Mouse (Mus musculus) left cerebral cortex, postnatal 14 days (tissue): ENCODE measurements around the gene Ddx52. TPM values are rescaled to one million over a fixed set of nuclear protein-coding genes. Genes with fewer than 3 reads are reported as not detected.

Experiments used
- DNase-seq, 2 experiments: peaks; one replicate each; pipeline ENCODE4 v3.0.0; 2021 to 2022; ENCODE audit warnings: low spot score in 2 of 2, mixed read lengths in 1 of 2
- intact Hi-C: fragments of 180-260 bp; cut with DNase I; formaldehyde crosslinking; loops from one replicate; pipeline ENCODE4 v1.15.1; 2025
- long read RNA-seq, 2 experiments: library from polyadenylated mRNA; stranded (forward); transcript quantifications; one replicate each; pipeline ENCODE4 v2.0.0; 2021
- total RNA-seq, 2 experiments: library from RNA; stranded (reverse); gene quantifications; 2 replicates each; pipeline ENCODE4 v1.2.3; 2021

Gene Ddx52
- total RNA-seq = 10 to 100 TPM; 11.0 to 12.0 TPM
- long read RNA-seq, experiment 1, transcript Ddx52-201 (15 exons, 3,194 nt) = major isoform, 31 of 32 reads
- long read RNA-seq, experiment 1, partial matches to known transcripts = 0 of 32 reads
- long read RNA-seq, experiment 1, other reads (novel, unspliced or antisense) = 1 of 32 reads
- long read RNA-seq, experiment 2, transcript Ddx52-201 (15 exons, 3,194 nt) = major isoform, 14 of 15 reads
- long read RNA-seq, experiment 2, partial matches to known transcripts = 1 of 15 reads
- long read RNA-seq, experiment 2, other reads (novel, unspliced or antisense) = 0 of 15 reads

DNA sequence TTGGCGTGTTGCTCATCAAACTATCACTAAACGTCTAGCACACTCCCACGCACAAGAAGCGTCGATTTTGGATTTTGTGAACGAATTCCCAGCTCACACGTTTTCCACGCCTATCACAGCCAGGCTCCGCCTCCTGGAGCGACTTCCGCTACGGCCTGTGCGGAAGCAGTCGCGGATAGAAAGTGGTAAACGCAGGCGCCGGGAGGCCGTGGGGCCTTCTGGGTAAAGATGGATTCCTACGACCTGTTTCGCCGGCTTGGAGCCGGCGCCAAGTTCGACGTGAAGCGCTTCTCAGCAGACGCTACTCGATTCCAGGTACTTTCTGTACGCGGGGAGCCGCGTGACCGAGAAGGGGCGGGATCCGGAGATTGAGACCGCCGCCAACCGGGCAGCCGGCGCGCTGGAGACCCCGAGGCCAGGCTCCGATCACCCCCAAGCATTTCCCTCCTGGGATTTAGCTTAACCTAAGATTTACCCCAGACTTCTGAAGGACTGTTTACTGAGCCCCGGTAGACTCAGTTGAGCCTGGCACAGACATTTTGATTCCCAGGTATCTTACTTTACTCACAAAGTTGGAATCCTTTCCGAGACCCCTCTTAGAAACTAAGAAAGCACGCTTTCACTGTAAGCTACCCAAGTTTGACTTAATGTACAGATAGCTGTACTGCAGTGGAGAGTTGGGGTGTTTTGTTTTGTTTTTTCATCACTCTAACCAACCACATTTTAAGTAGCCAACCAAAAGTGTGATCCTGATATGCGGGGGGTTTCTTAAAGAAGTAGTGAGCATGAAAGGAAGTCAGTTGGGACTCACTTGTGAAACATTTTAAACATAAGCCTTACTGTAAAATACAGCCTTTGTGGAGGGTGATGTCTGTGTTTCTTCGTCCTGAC, at the start of gene Ddx52:
Gene Ddx52, plus strand, starts transcription at position 113 of the 891 bp plus-strand sequence.
- DNase-seq = peak; percentile 90 to 92
- intact Hi-C loops = no loop called here

DNA sequence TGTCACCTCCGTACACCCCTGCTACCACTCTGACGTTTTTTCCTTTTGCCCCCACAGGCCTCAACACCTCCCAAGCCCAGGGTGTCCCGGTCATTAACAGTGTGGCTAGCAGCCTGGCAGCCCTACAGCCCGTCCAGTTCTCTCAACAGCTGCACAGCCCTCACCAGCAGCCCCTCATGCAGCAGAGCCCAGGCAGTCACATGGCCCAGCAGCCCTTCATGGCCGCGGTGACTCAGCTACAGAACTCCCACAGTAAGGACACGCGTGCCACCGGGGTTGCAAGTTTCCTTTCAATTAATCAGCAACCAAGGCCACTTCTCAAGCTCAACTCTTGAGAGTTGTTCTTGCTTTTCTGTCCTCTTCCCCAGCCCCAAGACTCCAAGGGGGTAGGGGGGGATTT, 48.5 kb upstream of the Ddx52 start:
- DNase-seq = no peak
- intact Hi-C loops = no loop called here

DNA sequence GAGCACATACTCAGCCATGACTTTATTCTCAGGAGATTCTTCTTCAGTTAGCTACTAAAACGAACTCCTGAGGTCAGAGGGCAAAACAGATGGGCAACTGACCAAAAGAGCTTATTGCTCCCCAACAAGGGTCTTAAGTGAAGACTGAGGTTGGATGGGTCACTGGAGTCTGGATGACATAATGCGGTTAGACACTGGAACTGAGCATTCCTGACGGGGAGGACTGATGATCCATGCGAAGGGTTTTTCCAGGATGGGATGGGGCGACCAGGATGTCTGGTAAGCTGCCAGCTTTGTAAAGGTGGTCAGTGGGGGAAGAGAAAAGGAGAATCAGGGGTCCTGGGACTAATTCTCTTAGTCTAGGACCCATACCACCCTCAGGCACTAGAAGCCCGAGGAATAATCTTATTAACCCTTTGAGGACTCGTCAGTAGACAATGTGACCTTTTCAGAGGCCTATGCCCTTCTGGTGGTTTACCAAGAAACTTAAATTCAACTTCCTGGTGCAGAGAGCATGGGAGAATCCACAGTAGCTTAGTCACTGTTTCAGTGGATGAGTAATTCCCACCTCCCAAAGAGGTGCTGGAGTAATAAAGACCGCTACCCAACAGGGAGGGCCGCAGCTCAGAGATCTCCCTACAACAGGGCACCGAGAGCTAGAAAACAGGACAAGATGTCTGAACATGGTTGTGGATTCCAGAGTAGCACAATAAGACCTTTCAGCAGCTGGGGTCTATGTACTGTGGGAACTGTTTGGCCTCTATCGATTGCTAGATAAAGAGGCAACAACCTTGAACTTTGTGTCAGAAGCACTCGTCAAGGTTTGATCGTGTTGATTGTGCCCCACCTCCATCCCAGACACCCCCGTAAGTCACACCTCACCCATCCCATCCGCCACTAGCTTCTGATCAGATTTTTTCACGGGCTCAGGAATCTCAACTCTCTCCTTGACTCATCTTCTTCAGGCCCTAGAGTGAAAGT, 45.1 kb upstream of the Ddx52 start:
- DNase-seq = no peak
- intact Hi-C loops = no loop called here

DNA sequence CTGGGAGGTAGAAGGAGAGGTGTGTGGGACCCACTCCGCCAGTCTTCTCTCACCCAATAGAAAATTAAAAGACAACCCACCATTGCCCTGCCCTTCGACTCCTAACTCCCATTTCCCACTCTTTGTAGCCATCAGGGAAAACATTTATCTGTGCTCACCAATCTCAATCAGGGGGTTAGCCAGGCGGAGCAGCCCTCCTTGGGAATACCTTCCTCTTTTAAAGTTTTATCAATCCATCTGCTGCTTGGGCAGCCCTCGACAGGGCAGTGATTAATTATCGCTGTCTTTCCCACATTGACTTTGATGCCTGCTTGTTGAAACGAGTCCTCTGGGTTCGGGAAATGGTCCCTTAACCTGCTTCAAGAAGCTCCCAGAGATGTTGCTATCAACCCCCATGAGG, 44.3 kb upstream of the Ddx52 start:
- no peak for DNase-seq
- intact Hi-C loops = no loop called here

DNA sequence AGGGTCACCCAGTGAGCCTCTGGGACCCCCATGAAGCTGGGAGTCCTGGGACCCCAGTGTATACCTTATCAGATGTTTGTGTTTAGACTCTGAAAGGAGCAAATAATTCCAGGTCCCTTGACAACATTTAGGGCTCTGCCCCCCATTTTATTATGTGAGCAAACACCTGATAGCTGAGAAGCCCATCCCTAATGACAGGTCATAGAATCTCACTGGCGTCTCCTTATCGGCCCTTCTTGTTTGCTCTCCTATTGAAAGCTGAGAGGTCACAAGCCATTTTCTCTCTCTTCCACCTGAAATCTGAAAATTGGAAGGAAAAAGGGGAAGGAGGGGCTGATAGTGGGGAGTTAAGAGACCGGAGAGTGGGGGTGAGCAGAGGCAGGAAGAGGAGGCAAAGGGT, 39.0 kb upstream of the Ddx52 start:
- intact Hi-C loops = no loop called here
- DNase-seq = no peak

DNA sequence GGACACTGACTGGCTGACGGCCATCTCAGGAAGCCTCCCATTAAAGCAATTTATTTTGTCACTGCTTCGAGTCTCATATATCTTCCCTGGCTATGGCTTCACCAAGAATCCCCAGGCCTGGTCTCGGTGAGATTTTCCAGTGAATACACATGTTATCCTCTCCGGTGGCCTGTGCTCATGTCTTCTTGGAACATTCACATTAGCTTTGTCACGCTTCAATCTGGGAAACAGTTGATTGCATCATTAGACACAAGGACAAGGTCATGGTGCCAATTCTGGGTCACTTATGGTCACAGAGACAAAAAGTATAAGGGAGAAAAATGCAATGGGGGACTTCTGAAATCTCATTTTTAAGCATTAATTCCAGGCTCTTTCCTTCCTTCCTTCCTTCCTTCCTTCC, 36.1 kb upstream of the Ddx52 start:
- intact Hi-C loops = no loop called here
- no peak for DNase-seq

DNA sequence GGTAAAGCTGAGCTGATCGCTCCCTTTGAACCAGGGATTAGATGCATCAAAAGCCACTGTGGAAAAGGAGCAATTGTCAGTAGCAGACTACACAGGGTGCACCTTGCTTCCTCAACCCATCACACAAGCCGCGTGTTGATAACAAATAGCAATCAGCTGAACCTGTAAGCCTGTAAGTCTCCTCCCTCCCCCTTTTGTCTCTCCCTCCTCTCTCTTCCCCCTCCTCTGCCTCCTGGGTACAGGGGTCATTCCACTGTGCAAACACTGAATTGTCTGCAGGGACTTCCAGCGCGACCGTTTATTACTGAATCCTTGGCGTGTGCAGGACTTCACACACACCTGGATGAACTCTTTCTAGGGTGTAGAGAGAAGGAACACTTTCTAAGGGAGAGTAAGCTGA, 33.5 kb upstream of the Ddx52 start:
- intact Hi-C loops = no loop called here
- DNase-seq = no peak

DNA sequence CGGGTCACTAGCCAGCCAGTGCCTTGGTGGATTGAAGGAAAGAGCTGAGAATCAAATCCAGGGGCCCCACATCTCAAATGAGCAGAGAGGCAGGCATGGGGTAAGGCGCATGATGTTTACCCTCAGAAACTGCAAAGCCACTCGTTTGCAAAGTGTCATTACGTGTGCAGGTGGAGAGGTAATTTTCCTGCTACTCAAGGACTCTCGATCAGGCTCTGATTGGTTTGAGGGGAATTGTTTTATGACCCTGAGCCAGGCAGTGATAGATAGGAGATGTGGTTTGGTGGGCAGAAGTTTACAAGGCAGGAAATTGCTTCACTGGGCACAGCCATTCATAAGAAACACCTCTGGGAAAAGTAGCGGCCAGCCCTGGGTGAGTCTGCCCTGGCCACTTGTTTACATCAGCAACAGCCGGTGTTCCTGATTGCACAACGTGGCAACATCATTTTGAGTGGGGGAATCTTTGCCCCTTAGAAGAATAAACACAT, 28.0 kb upstream of the Ddx52 start:
- intact Hi-C loops = no loop called here
- no peak for DNase-seq

DNA sequence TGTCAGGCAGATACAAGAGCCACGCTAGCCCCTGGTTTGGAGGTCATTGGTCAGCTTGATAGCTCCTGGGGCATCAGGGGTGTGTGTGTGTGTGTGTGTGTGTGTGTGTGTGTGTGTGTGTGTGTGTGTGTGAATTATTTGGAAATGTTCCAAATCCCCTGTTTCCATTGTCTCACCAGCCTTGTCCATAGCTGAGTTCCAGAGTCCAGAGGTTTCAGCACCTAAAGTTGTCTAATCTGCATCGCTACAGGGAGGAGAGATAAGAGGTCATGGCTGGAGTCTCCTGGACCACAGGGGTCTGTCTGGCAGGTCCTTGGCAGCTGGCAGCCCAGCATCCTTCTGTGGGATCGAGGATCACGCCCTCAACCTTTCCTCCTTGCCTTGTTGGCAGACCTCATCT, 27.4 kb upstream of the Ddx52 start:
- intact Hi-C loops = no loop called here
- no peak for DNase-seq

DNA sequence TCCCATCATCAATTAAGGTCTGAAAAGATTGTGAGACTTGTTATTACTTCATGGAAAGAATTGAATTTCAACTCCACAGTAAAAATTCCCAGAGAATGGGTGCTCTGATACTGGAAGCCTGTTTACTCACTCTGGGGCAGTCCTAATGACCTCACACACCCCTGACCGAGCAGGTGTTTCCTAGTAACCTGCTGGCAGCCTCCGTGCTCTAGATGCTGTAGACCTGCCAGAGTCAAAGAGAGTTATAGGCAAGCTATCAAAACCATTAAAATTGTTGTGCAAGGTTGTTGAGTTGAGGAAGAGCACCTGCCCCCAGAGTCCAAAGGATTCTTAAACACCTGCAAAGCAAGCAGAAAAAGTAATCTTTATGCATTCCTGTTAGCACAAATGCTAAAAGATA, 19.3 kb upstream of the Ddx52 start:
- no peak for DNase-seq
- intact Hi-C loops = no loop called here

DNA sequence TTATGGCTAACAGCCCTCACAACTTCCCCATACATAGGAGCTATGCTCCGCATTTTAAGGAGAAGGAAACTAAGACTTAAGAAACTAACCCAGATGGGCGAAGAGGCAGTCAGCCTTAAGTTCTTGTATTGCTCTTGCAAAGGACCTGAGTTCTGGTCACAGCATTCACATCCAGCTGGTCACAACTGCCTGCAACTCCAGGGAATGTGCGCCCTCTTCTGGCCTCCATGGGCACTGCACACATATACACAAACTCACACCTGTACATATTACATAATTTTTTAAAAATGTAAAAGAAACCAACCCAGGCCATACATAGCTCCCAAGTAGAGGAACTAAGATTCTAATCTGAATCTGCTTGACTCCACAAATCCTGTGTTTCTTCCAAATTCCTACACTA, 14.8 kb upstream of the Ddx52 start:
- peak in 1 of 2 experiments; percentile 4 for DNase-seq
- intact Hi-C loops = no loop called here

DNA sequence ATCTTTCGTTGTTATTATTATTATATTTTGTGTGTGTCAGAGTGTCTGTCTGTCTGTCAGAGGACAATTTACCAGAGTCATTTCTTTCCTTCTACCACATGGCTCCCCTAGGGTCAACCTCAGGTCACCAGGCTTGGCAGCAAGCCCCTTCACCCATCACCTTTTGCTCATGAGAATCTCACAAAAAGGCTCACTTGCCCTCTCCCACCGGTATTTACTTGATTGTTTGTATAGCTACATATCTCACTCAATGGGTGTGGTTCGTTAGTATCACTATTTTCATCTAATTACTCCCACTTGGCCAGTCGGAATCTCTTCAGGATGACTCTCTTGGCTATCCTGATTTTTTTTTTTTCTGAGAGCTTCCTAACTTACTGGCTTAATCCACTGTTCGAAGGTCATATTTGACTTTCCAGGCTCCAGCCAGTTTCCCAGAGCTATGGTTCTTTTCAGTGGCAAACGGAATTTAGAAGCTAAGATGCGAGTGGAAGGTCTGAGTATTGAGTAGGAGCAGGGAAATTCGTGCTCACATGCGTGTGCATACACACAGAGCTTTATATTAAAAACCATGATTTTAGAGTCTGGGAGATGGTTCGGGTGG, 9.3 kb upstream of the Ddx52 start:
- intact Hi-C loops = loop anchor here (10.0 kb wide), 1 partner anchor 118 kb away; no protein-coding TSS in a partner anchor
- no peak for DNase-seq

DNA sequence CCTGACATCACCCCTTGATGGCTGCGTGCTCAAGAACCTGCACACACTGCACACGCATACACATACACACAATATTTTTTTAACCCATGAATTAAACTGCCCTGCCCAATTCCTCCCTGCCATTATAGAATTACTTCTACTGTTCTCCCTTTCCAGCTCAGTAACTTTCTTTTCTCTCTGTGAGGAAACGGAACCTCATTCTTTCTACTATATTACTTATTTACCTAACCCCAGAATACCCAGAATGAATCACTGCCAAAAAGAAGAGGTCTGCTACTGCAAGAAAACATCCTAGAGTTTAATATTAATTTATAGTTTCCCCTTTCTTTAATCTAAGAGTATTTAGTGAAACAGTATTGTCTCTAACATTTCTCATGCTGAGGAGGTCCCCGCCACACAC, 8.5 kb upstream of the Ddx52 start:
- intact Hi-C loops = loop anchor here (10.0 kb wide), 1 partner anchor 119 kb away; no protein-coding TSS in a partner anchor

DNA sequence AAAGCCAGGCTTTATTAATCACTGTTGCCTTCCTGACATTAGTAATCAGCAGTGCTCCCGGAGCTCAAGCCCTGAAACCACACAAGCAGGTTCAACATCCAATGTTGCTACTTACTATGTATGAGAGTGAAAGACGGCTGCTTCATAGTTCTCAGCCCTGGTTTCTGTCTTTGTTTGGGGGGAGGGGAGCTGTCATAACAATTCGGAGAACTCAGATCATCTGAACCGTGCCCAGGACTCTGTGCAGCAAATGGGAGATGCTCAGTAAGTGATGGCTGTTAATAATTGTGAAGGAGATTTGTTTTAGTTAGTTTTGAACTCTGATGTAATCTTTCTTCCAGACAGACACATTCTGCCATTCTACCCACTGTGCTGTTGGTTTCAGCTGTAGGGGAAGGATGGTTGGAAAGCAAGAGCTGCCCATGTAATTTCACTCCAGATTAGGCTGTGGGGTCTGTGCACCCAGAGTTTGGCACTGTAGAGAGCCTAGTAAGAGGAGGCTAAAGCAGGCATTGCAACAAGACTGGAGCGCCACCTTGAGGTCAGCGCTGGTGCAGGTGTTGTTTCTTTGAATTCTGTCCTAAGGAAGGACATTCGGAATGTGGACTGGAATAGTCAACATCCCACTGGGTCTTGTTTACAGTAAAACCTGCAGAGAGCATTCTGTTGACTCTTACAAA, 5.7 kb upstream of the Ddx52 start:
- intact Hi-C loops = loop anchor here (1.0 to 10.0 kb wide), 2 partner anchors 121 to 151 kb away; no protein-coding TSS in a partner anchor
- peak; percentile 64 to 80 for DNase-seq

More for the DNA sequence above, 8.5 kb upstream of the Ddx52 start:
- no peak for DNase-seq

DNA sequence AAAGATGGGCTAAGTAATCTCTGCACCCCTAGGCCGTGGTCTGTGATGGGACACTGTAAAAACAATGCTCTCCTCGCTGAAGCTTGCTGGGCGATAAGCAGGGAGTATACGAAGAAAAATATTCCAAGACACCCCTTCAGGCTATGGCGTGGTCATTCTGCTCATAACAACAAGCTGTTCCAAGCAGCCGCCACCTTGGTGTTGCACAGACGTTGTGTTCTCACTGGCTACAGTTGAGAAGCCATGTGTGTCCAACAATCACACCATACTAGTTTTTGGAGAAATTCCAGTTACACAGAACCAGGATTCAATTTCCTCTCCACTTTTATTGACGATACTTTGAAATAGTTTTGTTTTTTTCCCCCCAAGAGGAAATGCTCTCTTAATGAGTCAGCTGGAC, 3.3 kb upstream of the Ddx52 start:
- no peak for DNase-seq
- intact Hi-C loops = loop anchor here (10.0 kb wide), 1 partner anchor 124 kb away; no protein-coding TSS in a partner anchor

DNA sequence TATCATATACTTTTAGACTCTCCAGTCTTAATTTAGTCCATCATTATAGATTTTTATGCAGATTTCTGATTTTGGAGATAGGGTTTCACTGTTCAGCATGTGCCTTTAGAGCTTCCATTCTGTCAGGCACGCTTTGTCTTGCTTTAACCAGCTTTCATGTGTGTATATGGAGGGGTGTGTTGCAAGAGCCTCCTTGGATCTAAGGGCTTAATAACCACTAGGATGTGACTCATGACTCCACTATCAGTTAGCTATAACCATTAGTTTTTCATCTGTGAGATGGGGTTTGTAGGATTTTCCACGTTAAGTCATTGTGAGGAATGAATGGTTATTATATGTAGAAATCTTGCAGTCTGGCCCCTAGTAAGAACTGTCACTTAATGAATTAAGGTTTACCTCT, 15.0 kb downstream of the Ddx52 start:
- DNase-seq = no peak
- intact Hi-C loops = no loop called here

DNA sequence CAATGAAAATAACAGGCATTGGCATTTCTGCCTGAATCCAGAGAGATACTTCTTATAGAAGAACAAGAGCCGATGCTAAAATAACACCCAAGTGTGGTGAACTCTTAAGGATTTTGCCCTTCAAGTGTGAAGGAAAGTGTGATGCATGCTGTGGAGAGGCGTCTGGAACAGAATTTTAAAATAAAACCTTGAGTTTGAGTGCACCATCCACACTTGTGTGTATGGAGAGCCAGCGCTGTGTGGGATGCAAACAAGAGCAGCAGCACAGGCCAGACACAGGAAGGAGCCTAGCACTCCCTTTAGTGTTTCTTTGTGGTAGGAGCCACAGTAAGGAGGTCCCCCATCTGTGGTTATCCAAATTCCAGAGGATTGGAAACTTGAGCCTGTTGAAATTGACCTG, 20.1 kb downstream of the Ddx52 start:
- intact Hi-C loops = no loop called here
- DNase-seq = peak in 1 of 2 experiments; percentile 14
